Mouse (Mus musculus): Measurements from ENCODE around the gene Syne2.

Gene Syne2

DNA sequence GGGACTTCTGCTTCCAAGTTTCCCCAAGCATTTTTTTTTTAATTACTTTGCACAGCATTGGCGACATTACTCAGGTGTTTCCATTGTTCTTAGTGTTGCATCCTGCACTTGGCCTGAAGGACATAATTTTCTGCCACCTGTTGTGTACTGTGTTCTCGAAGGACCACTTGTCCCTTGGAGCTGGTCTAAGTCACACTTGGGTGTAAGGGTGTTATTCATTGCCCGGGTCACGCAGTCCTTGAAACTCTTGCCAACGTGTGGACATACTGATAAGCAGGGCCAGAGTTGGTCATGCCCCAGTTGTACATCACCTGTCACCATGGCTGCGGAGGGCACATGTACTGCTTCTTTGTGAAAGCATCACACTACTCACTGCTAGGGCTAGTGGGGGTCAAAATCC is 228.6 kb downstream of the Syne2 start:
- no peak for DNase-seq (ENCODE audit: low read depth, low spot score)

DNA sequence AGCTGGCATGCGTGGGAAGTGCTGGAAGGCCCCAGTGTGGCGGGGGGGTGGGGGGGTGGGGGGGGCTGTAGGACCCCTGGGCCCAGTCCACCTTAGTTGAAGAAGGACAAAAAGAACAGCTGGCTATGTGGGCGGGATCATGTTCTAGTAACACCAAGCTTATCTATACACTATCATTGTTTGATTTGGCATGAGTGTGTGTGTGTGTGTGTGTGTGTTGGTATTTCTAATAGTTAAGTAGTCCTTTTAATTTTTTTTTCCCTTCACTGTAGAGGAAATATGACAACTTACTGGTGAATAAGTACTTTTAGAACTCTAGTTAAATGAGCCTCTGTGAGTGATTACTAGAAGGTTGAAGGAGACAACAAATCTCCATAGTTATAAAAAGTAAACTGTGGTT is 230.0 kb downstream of the Syne2 start:
- no peak for DNase-seq (ENCODE audit: low read depth, low spot score)

DNA sequence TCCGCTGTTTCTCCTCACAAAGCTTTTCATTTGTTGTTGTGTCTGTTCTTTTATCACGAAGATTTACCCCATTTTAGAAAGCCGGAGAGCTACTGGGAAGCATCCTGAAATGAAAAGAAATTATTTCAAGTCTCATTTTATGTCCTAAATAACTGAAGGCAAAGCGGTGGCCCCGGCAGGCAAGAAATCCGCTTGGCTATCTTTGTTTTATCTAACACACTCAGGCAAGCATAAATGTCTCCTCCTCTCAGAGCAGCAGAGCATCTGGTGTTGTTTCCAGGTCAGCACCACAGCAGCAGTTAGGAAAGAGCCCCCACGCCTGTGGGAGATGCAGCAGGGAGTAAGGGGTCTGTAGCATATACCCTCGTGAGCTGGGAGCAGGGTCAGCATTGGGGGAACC is 230.7 kb downstream of the Syne2 start:
- DNase-seq (ENCODE audit: low read depth, low spot score) = no peak

DNA sequence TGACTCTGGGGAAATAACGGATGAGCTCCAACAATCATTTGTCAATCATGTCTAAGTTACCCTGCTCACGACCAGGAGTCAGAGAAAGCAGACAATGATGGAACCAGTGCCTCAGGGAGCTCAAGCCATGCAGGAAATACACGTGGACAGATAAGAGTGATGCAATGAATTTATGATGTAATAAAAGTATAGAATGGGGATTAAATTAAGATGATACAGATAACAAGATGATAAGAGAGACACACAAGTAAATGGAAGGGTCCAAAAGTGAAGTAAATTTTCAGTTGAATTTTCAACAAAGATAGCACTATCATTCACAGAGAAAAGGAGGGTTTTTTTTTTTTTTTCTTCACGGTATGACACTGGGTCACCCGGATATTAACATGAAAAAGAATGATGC is 231.4 kb downstream of the Syne2 start:
- DNase-seq (ENCODE audit: low read depth, low spot score) = no peak

DNA sequence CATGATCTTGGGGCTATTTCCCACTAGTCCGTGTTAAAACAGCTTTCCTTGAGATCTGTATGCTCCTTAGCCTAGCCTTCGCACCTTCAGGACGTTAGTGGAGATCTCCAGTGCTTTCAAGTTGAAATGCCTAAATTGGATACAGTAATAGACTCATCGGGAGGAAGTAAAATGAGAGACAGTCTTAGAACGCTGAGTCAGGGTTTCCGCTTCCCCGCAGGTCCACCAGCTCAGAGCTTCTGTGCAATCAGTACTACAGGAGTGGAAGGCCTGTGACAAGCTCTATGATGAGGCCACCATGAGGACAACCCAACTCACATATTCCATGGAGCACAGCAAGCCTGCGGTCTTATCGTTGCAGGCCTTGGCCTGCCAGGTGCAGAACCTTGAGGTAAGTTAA is 233.9 kb downstream of the Syne2 start:
- DNase-seq (ENCODE audit: low read depth, low spot score) = no peak

DNA sequence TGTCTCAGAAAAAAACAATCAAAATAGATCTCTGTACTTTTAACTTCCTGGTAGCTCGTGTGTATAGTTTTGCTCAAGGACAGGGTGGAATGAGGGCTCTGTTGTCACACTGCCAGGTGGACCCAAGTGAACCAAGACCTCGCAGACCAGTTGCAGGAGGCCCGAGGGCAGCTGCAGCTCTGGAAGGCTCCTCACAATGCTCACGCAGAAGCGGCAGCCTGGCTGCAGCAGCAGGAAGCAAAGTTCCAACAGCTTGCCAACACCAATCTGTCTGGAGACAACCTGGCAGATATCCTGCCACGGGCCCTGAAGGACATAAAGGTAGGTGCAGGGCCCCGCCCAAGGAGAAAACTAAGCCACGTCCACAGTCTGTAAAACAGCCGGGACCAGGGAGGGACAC is 236.7 kb downstream of the Syne2 start:
- no peak for DNase-seq (ENCODE audit: low read depth, low spot score)

DNA sequence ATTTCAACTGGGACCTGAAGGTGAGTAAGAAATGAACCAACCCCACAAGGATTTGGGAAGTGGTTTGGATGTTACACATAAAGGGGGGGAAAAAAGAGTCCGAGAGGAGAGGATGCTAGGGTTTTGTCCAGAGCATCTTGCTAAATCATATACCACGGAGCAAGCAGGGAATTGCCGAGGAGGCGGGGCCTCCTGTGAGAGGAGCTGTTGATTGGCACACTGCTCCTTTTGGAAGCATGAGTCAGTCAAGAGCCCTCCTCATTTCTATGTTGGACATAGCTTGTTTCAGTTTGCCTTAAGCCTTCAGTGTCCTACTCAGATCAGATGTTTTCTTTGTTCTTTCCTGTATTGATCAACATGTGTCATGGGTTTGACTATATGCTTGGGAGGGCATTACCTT is 245.1 kb downstream of the Syne2 start:
- no peak for DNase-seq (ENCODE audit: low read depth, low spot score)

DNA sequence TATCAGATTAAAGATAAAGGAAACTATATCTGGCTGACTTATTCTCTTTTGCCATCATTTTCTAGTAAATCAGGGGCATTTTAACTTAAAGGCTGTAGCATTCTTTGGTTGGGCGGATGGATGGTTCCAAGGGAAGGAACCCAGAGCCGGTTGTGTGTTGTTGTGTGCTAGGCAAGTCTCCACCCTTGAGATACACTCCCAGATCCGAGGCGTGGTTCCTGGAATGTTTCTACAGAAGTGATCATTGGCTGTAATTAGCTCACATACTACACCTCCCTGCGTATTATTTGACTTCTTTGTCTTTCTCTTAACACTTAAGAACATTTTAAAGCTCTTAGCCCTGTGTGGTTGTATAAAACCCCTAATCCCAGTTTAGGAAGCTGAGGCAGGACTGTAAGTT is 252.5 kb downstream of the Syne2 start:
- DNase-seq (ENCODE audit: low read depth, low spot score) = no peak

DNA sequence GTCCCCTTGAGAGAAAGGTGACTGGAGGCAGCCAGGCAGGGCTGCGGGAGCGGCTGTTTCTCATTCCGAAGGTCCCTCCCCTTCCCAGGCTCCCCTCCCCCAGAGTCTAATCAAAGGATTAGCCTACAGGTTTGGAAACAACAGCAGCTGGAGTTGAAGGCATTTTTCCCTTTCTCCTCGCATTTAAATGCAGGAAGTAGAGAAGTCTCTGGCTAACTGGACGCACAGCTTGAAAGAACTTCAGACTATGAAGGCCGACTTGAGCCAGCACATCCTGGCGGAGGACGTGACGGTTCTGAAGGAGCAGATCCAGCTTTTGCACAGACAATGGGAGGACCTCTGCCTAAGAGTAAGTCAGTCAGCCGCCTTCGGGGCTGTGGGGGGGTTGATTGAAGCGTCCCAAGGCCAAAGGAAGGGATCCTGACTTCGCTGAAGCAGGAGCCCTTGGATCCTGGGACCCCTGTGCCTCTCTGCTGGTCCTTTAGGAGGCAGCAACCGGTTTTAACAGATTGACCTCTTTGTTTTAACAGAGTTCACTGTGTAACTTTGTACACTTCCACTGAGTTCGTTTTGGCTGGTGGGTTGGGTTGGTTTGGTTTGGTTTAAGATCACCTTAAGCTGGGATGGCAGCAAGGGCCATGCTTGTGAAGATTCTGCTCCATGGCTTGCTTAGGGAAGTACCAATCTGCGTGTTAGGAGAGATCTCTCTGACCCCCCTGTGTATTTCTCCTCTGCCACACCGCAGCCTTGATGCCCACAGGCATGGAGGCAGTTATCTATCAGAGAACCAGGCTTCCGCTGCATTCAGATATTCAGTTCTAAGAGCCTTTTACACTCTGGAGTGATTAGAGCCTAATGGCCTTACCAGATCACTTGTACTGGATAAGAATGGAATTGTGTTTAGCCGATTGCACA is 254.3 kb downstream of the Syne2 start:
- no peak for DNase-seq (ENCODE audit: low read depth, low spot score)

DNA sequence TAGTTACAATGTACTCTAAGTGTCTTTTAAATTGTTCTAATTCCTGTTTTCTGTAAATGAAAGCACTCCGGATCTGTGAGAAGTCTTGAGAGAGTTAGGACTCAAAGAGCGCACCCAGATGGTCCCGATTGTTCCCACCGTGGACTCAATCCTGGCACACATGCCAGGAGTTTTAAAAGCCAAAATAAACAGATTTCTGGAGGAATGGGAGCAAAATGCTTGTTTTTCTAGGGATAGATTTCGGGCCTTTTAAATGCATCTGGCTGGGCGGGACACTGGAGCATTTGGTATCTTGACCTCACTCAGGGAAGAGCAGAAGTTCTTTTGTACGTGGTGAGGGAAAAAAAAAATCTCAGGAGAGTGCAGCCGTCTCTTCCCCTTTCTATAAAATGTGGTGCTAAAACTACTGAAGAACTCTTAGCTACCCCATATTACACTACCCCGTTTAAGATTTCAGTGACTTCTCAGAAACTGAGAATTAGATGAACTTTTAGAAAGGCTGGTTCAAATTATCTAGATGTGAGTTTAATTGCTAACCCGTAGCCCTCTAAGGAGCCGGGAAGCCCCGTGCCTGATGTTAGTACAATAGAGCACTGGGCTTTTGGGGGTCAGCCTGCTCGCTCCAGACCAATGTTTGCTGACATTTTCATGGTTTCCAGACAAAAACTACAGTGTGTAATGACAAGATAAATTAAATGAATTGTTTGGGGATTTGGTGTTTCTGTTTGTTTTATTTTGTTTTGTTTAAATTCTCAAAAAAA is 255.3 kb downstream of the Syne2 start:
- DNase-seq (ENCODE audit: low read depth, low spot score) = no peak

DNA sequence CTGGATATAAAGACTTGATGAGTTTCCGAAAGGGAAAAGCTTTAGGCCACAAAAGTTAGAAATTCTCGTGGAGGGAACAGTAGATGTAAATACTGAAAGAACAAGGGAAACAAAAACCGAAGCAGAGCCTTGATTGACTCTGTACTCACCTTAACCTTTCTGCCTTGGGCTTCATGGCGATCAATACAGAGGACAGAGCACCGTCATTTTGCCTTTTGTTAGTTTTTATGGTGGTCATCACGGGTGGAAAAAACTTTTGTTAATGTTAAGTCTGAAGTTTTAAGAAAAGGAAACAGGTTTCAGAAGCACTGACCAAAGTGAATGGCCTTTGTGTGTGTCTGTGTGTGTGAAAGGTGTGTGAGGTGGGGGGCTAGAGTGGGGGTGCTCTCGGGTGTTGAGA is 256.0 kb downstream of the Syne2 start:
- DNase-seq (ENCODE audit: low read depth, low spot score) = no peak

DNA sequence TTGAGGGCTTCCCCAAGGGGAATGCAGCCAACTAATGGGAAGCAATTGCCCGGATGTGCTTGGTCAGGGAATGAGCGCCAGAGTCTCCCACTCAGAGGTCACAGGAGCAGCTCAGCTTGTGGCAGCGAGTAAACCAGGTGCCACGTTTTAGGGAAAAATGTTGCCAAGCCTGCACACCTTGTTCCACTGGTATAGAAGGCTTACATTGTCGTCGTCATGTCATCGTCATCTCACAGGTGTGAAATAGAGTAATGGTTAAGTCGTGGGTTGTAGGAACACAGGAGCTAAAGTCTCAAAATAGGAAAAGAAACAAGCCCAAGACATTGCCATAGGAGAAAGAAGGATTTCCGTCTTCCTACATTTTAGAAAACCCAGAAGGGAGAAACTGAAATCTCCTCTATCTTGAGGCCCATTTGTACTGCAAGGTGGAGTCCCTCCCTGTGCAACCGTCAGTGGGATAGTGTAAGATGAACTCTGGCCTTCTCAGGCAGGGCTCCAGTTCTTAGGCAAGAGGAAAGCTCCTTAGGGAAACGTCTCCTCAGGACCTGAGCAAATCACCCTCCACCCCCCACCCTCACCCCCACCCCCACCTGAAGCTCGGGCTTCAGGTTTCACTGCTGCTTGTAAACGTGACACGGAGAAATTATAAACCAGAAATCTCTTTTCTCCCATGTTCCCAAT is 263.1 kb downstream of the Syne2 start:
- DNase-seq (ENCODE audit: low read depth, low spot score) = no peak

DNA sequence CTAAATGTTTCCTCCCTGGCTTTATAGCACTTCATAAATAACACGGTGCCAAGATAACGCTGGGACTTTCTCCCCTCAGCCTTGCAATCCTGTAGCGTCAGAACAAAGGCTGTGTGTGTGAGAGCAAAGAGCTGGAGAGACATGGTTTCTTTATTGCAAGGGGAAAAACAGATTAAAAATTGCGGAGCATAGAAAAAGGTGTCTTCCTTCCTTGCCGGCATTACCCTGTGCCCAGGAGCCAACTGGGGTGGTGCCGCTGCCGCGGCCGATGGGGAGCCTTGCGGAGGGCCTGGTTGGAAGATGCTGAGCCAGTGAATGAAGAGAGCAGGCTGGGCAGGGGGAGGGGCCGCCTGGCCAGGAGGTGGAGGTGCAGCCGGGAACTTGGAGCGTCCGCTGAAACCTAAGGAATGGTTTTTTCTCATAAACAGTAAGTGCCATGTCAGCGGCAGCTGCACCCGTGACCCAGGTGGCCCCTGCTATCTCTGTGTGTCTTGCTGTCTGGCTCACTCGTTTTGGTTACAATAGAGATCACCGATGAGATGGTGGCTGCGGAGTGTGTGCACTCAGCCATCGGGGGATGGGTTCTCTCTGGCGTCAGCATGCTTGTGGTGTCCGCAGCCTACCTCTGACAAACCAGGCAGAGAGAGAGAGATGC is 263.8 kb downstream of the Syne2 start:
- no peak for DNase-seq (ENCODE audit: low read depth, low spot score)

DNA sequence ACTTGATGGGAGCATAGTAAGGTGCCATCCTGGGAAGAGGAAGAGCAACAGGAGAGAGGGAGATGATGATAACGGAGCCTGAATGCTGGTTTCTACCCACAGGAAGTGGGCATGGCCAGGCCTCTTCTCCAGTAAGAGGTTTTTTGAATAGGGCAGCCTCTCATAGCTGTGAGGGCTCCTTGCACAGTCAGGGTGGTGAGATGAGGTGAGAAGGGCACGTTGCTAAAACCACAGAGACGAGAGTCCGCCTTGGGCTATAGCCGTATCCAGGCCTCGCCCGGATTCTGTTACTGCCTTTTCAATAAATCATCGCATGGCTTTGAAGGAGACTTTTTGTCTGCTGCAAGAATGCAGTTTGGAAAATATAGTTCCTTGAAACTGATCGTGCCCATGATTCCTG is 267.1 kb downstream of the Syne2 start:
- no peak for DNase-seq (ENCODE audit: low read depth, low spot score)

DNA sequence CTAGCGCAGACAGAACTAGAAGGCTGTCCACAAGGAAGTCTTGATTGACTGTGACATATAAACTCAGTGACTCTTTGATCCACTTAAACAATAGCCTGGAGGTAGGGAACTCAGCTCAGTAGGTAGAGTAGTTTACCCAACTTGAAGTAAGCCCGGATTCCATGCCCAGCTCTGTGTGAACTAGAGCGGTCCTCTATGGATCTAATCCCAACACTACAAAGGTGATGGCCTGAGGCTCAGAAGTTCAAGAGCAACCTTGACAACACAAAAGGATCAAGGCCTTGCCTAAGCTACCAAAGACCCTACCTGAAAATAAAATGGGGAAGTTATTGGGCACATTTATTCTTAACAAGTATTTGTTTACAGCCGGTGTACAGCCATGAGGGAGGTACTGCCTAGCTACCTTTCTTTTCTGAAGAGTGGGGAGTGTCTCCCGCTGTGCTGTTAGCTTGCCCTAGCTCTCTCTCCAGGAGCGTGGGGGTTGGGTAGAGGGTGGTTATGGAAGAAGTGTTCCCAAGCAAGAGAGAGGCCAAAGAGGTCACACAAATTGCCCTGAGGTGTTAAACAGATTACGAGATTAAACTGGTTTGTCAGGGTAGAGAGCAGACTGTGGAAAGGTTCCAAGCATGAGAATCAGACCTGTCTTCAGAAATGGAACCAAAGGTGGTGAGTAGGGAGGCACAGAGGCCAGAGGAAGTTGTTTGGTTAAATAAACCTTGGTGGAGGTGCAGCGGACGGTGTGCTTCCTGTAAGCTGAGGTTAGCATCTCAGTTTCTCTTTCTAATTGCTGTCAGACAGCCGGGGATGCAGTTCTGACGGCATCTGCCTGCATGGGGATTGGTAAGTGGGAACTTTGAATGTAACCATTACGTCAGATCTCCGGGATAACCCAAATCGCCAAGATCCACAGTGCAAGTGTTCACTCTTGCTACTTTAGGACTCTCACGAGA is 268.3 kb downstream of the Syne2 start:
- DNase-seq (ENCODE audit: low read depth, low spot score) = no peak

DNA sequence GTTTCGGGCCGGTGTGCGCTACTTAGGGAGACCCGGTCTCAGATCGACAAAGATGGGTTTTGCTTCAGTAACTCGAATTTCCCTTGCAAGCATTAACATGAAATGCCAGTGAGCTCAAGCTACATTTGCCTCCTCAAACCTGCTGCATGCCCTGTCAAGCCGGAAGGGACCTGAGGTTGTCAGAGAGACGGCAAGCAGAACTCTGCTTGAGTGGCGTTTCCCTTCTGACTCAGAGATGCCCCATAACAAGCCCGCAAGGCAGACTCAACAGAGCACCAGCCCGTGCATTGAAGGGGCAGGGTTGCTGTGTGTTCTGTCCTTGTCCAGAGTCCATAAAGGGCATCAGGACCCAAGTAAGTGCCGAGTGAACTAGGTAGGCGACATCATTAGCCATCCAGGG is 269.1 kb downstream of the Syne2 start:
- no peak for DNase-seq (ENCODE audit: low read depth, low spot score)

DNA sequence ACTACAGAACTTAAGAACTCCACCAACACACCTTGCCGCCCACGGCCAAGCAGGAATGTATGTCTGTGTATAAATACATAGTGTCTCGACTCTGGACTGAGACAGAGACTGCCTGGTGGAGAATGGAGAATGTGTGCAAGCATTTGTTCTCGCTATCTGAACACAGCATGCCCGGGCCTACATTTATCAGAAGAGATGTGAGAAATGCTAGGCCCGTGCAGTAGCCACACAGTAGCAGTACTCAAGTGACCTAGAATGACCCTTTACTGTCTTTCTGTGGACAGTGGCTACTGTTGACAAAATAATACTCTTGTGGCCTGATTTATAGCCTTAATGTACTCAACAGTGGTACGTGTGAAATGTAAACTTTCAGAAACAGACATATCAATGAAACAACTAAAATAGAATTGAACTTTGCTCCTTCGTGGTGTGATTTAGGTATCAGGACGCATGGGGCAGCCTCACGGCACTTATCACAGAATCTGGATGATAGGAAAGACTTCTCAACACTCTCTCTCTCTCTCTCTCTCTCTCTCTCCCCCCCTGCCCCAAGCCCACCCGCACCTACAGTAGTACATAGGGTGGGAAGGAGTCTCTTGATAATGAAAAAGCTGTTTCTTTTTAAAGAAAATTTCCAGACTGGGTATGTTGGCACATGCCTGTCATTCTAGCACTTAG is 275.0 kb downstream of the Syne2 start:
- DNase-seq (ENCODE audit: low read depth, low spot score) = no peak

DNA sequence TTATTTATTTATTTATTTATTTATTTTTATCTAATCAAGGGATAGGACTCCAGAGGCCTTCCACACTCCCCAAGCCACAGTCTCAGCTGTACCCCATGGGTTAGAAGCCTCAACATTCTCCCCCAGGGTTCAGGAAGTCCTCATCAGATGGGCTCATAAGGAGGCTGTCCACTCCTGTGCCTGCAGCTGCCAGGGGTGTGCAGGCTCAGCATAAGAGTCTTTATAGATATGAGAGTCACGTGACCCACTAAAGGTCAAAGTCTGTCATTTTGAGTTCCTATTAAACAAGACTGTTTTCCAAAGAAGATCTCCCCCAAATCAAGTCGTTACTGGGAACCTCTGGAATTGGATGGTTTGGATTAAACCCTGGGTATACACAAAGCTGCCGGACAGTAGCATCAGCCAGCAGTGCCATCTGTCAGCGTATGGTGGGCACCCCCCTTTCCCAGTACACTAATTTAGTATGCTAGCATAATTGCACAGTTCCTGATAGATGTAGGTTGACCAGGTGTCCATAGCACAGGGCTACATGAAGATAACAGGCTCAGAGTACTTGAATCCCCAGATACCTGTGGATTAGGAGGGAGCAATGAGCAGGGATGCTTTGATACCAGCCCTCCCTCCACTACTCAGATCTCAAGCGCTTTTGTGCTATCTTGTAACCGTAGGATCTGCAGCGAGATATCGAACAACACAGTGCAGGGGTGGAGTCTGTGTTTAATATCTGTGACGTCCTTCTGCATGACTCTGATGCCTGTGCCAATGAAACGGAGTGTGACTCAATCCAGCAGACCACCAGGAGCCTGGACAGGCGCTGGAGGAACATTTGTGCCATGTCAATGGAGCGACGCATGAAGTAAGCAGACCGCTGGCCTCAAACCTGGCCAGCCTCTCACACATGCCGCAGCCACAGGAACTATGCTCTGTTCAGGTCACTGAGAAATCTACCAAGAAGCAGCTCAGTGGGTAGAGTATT is 276.0 kb downstream of the Syne2 start:
- DNase-seq (ENCODE audit: low read depth, low spot score) = no peak

Data from retina, adult 2 months (tissue).